Mouse (Mus musculus) CH12F3 (cell line): ENCODE results near the gene Dedd2.

Experiments used
- in situ Hi-C: fragments of 300-500 bp; cut with MboI; formaldehyde crosslinking; loops from 2 replicates; pipeline ENCODE4 v1.14.3; 2020; ENCODE audit warnings: low sequenced_read_pairs

Dedd2 gene

GRCm38 (mm10) chr7:25246759-25247137, 26.3 kb upstream of the Dedd2 start:
- in situ Hi-C loops = no loop called here

DNA sequence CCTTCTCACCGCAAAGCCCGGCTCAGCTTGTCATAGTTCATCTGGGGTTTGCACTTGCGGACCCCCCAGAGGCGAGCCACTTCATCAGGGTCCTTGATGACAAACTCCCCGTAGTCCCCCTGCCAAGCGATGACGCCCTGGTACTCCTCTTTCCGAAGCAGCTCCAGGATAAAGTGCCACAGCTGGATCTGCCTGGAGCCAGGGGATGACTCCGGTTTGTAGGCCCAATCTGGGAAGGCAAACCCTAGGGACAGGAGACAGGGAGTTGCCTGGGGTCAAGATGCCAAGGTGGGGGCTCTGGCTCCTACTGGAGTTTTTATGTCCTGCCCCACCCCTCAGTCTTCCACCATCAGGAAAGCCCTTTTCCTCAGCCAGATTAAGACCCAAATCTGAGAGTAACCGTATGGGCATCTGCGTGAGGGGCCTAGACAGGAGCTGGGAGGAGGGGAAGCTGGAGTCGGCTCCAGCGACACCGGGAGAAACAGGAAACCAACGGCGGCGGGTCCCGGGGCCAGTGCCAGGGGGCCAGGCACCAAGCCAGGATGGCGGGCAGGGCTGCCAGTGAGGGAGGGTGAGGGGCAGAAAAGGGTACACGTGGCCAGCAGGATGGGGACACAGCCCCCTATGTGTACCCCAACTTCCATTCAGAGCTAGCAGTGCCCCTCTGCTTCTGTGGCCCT, 25.8 kb upstream of the Dedd2 start:
- in situ Hi-C loops = no loop called here

GRCm38 (mm10) chr7:25244562-25245369, 24.4 kb upstream of the Dedd2 start:
- in situ Hi-C loops = loop anchor here (5.0 kb wide), 1 partner anchor 33 kb away; no protein-coding TSS in a partner anchor

DNA sequence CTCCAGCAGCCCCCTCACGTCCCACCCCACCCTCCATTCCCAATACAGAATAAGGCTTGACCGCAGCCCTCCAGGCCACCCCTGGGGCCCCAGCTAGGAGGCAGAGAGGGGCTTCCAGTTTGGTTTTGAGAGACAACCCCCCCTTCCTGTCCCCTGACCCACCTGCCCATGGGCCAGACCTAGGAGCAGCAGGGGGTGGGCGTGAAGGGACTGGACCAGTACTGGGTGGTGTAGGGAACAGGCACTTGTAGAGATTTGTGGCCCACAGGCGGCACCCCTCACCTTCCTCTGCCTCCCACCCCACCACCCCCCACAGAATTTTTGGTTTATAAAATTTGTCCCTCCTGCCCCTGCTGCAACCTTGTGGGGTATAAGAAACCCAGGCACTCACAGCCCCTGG, 22.9 kb upstream of the Dedd2 start:
- in situ Hi-C loops = loop anchor here (5.0 kb wide), 1 partner anchor 34 kb away; no protein-coding TSS in a partner anchor

GRCm38 (mm10) chr7:25241062-25241461, 20.6 kb upstream of the Dedd2 start:
- in situ Hi-C loops = loop anchor here (5.0 kb wide), 1 partner anchor 36 kb away; no protein-coding TSS in a partner anchor

DNA sequence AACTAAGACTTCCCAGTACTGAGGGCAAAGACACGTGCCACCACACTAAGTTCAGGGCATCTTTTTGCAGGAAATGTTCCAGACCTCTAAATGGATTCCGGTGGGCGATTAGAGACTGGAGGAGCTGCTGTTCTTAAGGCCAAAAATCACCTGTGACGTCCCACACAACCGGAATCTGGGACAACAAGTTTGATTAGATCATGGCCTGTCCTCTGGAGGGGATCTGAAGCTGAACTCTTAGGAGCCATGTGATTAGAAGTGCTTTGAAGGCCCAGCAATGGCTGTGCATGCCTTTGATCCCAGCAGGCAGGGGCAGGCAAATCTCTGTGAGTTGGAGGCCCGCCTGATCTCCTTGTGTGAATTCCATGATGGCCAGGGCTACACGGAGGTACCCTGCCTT, 20.2 kb upstream of the Dedd2 start:
- in situ Hi-C loops = loop anchor here (5.0 kb wide), 1 partner anchor 37 kb away; no protein-coding TSS in a partner anchor

- in situ Hi-C loops = no loop called here
Measured at GRCm38 (mm10) chr7:25238829-25239623, 18.6 kb upstream of the Dedd2 start.

GRCm38 (mm10) chr7:25238015-25238706, 17.7 kb upstream of the Dedd2 start:
- in situ Hi-C loops = no loop called here

GRCm38 (mm10) chr7:25237249-25238014, 17.0 kb upstream of the Dedd2 start, which contains the start of gene Gsk3a:
TSS of gene Gsk3a (minus strand) at chr7:25237851.
- in situ Hi-C loops = no loop called here

DNA sequence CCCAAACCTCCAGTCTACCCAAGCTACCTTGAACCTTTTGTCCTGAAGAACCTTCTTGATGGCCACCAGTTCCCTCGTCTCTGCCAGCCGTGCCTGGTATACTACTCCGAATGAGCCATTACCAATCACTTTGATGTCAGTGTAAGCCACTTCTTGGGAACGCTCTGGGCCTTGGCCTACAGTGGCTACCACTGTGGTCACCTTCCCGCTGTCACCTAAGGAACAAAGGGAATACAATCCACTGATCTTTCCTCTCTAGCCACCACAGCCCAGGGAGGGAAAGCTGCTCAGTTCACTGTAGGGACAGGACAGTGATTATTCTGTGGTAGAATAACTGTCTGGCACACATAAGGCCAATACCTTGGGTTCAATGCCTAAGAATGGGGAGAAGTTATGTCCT, 15.1 kb upstream of the Dedd2 start:
- in situ Hi-C loops = no loop called here

DNA sequence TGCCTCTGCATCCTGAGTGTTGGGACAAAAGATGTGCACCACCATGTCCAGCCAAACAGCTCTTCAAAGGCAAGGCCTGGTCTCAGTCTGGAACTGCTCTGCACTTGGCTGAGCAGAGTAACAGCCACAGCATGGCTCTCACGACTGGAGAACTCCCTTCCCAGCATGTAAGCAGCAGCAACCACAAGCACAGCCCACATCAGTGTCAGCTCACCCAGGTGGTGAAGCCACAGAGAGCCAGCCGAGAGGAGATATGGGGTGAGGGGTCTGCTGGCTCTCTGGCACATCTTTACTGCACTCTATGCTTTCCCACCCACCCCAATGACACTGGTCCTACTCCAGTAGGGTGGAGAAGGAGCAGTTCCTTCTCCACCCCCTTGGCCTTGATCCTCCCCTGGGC, 12.6 kb upstream of the Dedd2 start:
- in situ Hi-C loops = no loop called here

- in situ Hi-C loops = no loop called here
Measured at GRCm38 (mm10) chr7:25232101-25232648, 11.8 kb upstream of the Dedd2 start.

- in situ Hi-C loops = no loop called here
Measured at GRCm38 (mm10) chr7:25230690-25231285, 10.4 kb upstream of the Dedd2 start.

GRCm38 (mm10) chr7:25227523-25228300, 7.3 kb upstream of the Dedd2 start:
- in situ Hi-C loops = no loop called here

DNA sequence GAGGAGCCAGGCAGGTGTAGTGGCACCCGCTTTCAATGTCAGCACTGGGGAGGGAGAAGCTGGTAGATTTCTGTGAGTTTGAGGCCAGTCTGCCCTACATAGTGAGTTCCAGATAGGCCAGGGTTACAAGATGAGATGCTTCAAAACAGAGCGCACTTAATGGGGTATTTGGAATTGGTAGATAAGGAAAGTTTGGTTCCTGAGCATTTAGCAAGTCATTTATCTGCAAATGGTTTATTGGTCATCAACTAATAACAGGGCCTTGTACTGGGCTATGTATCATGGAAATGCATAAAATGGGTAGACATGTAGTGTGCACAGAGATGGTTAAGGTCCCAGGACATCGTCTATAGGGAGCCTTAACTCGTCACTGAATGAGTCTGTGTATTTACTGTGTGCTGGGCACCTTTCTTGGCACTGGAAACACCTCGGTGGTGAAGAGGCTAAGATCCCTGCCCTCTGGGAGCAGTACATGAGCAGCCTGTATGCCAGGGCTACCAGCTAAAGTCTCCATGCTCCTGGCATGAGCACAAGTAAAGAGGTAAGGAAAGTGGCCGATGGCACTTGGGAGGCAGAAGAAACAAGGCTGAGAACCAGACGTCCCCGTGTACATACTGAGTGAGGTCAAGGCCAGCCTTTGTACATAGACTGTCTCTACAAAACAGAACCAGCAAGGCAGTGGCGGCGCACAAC, 2.0 kb upstream of the Dedd2 start:
- in situ Hi-C loops = no loop called here

- in situ Hi-C loops = no loop called here
Measured at GRCm38 (mm10) chr7:25221102-25221883, 878 bp upstream of the Dedd2 start, which contains the start of gene Zfp526. TSS of gene Zfp526 (plus strand) at chr7:25221425.
